Comparison of ENCODE assay signal across 11 mouse cellular contexts in genomic region chr13:99384555-99385203, GRCm38 (mm10). TPM values are rescaled to one million over a fixed set of nuclear protein-coding genes. Genes with fewer than 3 reads are reported as not detected.
DNase-seq lines count a peak whose midpoint lies in the region; ATAC-seq lines count a peak whose summit lies in the region.
"Had no signal": no experiment of that assay in that cellular context is flagged by ENCODE, and none has a peak within 500 bp of the region (broad histone marks: within the 10 kb centered on the region; RNA-seq: fewer than 3 reads in every experiment).

No protein-coding gene starts in this region.

- H3K27ac ChIP-seq in limb, embryonic 15.5 days, result 0 out of 2 replicates have a peak overlapping the region, but pooled peaks have one; percentile 17
- no peak overlapping the region for H3K27ac ChIP-seq in limb, embryonic 10.5 days
- H3K27ac ChIP-seq: embryonic facial prominence, embryonic 12.5 days had no signal

- H3K36me3 ChIP-seq in limb, embryonic 15.5 days, result 0 out of 2 replicates have a peak, but pooled peaks cover 6% of the 10 kb centered on the region
- H3K36me3 ChIP-seq in limb, embryonic 10.5 days, result peaks cover 30% of the 10 kb centered on the region

- H3K4me2 ChIP-seq in limb, embryonic 15.5 days, result no peak overlapping the region
- H3K4me2 ChIP-seq: embryonic facial prominence, embryonic 12.5 days had no signal

- H3K4me3 ChIP-seq in limb, embryonic 15.5 days, result no peak overlapping the region
- H3K4me3 ChIP-seq in limb, embryonic 10.5 days, result no peak overlapping the region
- H3K4me3 ChIP-seq: embryonic facial prominence, embryonic 12.5 days had no signal

- no peak overlapping the region for H3K9ac ChIP-seq in limb, embryonic 15.5 days
- H3K9ac ChIP-seq: embryonic facial prominence, embryonic 12.5 days had no signal

- 74% methylated on average over 7 of the region's 7 CpGs for WGBS in limb, embryonic 15.5 days
- 84% methylated on average over 7 of the region's 7 CpGs for WGBS in limb, embryonic 10.5 days

- H3K4me1 ChIP-seq in limb, embryonic 15.5 days, result no peaks in the 10 kb centered on the region; the same call in 1 of the 2 replicates
- H3K4me1 ChIP-seq in limb, embryonic 10.5 days, result peaks cover 9% of the 10 kb centered on the region
- H3K4me1 ChIP-seq: embryonic facial prominence, embryonic 12.5 days had no signal

- H3K9me3 ChIP-seq in limb, embryonic 15.5 days, result no peaks in the 10 kb centered on the region
- H3K9me3 ChIP-seq in limb, embryonic 10.5 days (replicated peaks), result no peaks in the 10 kb centered on the region
- H3K9me3 ChIP-seq: embryonic facial prominence, embryonic 12.5 days had no signal

- DNase-seq in limb, embryonic 10.5 days (ENCODE audit: low spot score), result no peak
- DNase-seq in ZHBTc4 (ENCODE audit: low read depth, low spot score) (peak; percentile 63), adipocyte (ENCODE audit: low spot score) (no peak)
- DNase-seq in lung, postnatal 25 days (ENCODE audit: low spot score), result peak; percentile 58
- DNase-seq in spleen, postnatal 10 days (ENCODE audit: low spot score in 2 of 2), result no peak
- DNase-seq: cerebellum, adult 8-10 months had no signal

- no peak for ATAC-seq in limb, embryonic 15.5 days (ENCODE audit: insufficient number of reproducible peaks, low FRiP score, low TSS enrichment, low read depth)
- peak; percentile 62 for ATAC-seq in CD4-positive, CD25-positive, alpha-beta regulatory T cell, adult 4 months
- ATAC-seq: forebrain, embryonic 16.5 days; intestine, embryonic 16.5 days had no signal

- no peaks in the 10 kb centered on the region for H3K27me3 ChIP-seq in limb, embryonic 15.5 days
- no peaks in the 10 kb centered on the region for H3K27me3 ChIP-seq in limb, embryonic 10.5 days (ENCODE audit: low read depth, poor library complexity, severe bottlenecking)
- H3K27me3 ChIP-seq: embryonic facial prominence, embryonic 12.5 days had no signal

RNA-seq across cellular contexts. Expression of gene Mrps27, which starts 40.1 kb away (rescaled TPM):
- 50.2 and 52.0 TPM in 2 replicates for polyA plus RNA-seq in limb, embryonic 15.5 days (2015; fragmentation: Nextera tagmentation; extraction: Ambion mirVana)
- polyA plus RNA-seq in limb, embryonic 10.5 days (2016; fragmentation: Nextera tagmentation; extraction: Ambion mirVana), result 85.4 and 97.4 TPM in 2 replicates
- 10 to 100 TPM; 31.0 to 48.0 TPM for polyA plus RNA-seq in CD4-positive, CD25-positive, alpha-beta regulatory T cell, adult 4 months (2017; shearing (Covaris generic))

RNA-seq across cellular contexts. Expression of gene Ptcd2, which starts 40.2 kb away (rescaled TPM):
- 40.3 and 41.7 TPM in 2 replicates for polyA plus RNA-seq in limb, embryonic 15.5 days (2015; fragmentation: Nextera tagmentation; extraction: Ambion mirVana)
- 57.3 and 59.1 TPM in 2 replicates for polyA plus RNA-seq in limb, embryonic 10.5 days (2016; fragmentation: Nextera tagmentation; extraction: Ambion mirVana)
- polyA plus RNA-seq in CD4-positive, CD25-positive, alpha-beta regulatory T cell, adult 4 months (2017; shearing (Covaris generic)), result 10 to 100 TPM; 62.9 to 72.4 TPM

Comparison
In these comparisons a context has a peak if more than half of its experiments do, and no peak if none do; other contexts are left out.
1. DNase-seq: peak in ZHBTc4 (single experiment) and lung, postnatal 25 days (single experiment); none in limb, embryonic 10.5 days (single experiment), adipocyte (single experiment) and spleen, postnatal 10 days (0 of 2).